ENCODE assay signal across 13 mouse cellular contexts in the genomic region with DNA sequence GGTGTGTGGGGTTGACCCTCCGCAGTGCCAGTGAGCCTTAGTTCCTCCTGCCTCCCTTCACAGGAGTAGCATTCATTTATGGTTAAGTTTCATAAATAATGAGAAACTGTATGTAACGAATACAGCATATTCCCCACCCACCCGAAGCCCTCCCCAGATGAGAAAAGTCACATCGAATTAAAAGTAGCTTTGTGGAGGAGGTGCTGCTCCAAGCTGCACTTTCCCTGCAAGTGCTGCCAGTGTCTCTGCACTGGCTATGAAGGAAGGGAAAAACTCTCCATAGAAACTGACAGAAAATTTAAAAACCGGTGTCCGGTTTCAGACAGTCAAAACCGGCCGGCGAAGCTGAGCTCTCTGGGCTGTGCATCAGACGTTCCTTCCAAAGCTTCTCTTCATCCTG. TPM values are rescaled to one million over a fixed set of nuclear protein-coding genes. Genes with fewer than 3 reads are reported as not detected.
"Had no signal": no experiment of that assay in that cellular context is flagged by ENCODE, and none has a peak within 500 bp of the region (broad histone marks: within the 10 kb centered on the region; RNA-seq: fewer than 3 reads in every experiment).

No protein-coding gene starts in this region.

- H3K4me1 ChIP-seq: midbrain, embryonic 12.5 days had no signal

- H3K9me3 ChIP-seq: limb, embryonic 13.5 days; liver, embryonic 15.5 days; megakaryocyte, embryonic 14.5 days; midbrain, embryonic 12.5 days had no signal

- H3K27me3 ChIP-seq: limb, embryonic 13.5 days; liver, embryonic 15.5 days; megakaryocyte, embryonic 14.5 days; midbrain, embryonic 12.5 days had no signal

- H3K27ac ChIP-seq: limb, embryonic 13.5 days; liver, embryonic 15.5 days; macrophage; midbrain, embryonic 12.5 days had no signal

- H3K4me2 ChIP-seq: limb, embryonic 13.5 days; liver, embryonic 11.5 days; liver, embryonic 15.5 days; midbrain, embryonic 12.5 days had no signal

- H3K4me3 ChIP-seq: limb, embryonic 13.5 days; liver, embryonic 15.5 days; megakaryocyte, embryonic 14.5 days; midbrain, embryonic 12.5 days had no signal

- H3K9ac ChIP-seq: limb, embryonic 13.5 days; liver, embryonic 15.5 days; midbrain, embryonic 12.5 days had no signal

- DNase-seq: kidney, adult 9 months; kidney, postnatal 10 days; kidney, postnatal 4 days; lung, adult 2 months; lung, postnatal 10 days; right cerebral cortex, postnatal 25 days; thymus, postnatal 4 days had no signal

RNA-seq across cellular contexts. Expression of a gene that starts 36.1 kb away (rescaled TPM):
- polyA plus RNA-seq: macrophage had no signal
